Mouse (Mus musculus): ENCODE data around the gene Atp10b.

Atp10b gene

DNA sequence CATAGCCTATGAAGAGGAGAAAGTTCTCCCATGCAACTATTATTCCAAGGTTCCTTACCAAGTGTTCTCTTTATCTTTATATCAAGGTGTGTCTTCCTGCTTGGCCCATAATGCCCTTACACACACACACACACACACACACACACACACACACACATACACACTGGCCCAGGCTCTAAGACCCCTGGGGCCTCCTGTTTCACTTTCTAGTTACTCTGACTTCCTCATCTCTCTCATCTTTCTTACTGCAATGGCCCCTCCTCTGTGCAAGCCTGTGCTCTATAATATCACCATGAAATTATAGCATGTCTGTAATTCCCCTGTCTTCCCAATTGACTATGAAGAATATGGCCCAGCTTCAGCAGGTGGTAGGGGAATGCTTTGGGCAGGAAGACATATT is 49.7 kb downstream of the Atp10b start:
- intact Hi-C loops (cut with DNase I), result no loop called here

DNA sequence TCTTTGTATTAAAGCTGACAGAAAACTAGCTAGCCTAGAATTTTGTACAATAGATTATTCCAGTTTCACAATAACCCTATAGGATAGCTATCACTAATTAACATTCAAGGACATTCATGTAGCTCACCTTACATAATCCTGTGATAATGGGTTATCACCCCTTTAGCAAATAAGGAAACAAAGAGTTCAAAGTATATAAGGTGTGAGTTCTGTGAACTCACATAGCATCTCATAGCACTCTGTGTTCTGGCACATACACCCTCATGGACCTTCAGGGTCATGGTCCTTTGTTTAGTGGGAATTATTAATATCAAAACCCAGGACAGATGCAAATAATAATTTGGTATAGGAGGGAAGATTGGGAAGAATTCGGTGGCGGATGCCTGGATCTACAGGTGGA is 50.4 kb downstream of the Atp10b start:
- intact Hi-C loops (cut with DNase I), result no loop called here

DNA sequence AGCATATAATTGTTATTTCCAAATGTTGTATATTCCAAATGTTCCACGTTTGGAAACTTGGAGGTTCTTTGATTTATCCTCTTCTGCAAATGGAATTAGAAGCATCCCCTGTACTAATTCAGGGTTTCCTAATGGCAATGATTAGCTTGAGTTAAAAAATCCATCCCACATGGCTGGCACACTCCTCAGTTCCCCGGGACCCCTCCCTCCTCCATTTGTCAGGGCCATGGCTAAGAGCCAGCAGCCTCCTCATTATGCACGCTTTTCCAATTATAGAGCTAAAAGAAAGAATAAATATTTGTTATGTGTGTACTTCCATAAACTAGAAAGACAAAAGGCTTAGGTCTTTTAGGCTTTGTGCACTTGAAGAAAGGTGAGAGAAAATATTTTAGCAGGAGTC is 53.9 kb downstream of the Atp10b start:
- intact Hi-C loops (cut with DNase I), result no loop called here

DNA sequence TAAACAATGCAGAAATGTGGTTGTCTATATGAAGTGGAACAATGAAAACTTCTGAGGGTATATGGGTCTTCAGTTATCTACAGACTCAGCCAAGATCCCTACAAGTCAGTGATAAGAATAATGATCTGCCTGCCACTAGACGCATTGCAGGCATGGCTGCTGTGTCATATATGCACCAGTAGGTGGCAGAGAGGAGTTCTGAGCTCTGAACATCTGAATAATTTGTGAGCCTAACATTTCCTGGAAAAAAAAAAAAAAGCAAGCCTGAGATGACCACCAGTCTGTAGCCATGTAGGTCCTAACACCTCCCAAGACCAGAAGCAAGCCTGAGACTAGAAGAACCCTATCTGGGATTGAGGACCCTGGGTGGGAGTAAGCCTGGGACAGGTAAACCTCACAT is 63.5 kb downstream of the Atp10b start:
- intact Hi-C loops (cut with DNase I), result no loop called here

DNA sequence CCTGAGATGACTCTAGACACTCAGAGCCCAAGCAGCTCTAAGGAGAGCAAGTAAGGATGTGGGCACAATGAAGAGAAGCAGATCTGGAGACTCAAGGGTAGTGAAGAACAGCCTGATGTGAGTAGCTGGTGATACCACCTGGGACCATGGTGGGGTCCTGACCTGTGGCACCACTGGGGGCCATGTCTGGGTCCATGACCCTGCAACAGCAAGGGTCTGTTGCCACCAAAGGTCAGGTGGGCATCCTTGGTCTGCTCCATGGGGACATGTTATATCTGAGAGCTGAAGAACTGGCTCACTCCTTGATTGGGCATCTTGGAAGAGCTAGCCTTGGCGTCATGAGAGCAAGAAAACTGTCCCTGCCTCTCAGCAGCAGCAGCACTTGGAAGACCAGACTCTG is 64.1 kb downstream of the Atp10b start:
- intact Hi-C loops (cut with DNase I), result no loop called here

DNA sequence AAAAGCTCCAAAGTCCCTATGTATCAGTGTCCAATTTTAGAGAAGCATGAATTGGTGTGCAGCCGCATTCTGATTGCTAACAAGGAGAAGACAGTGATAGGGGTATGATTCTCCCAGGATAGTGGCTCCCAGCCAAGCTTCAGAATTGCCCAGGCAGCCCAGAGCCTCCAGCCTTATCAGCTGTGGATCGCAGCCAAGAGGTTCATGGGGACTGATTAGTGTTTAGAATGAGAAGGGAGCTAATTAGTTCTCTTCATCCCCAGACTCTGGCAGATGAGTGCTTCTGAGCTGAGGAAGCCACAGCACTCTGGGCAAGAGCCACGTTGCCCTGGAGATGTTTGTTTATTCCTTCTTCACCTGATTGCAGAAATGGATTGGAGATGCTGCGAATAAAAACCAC is 67.3 kb downstream of the Atp10b start:
- intact Hi-C loops (cut with DNase I), result no loop called here

DNA sequence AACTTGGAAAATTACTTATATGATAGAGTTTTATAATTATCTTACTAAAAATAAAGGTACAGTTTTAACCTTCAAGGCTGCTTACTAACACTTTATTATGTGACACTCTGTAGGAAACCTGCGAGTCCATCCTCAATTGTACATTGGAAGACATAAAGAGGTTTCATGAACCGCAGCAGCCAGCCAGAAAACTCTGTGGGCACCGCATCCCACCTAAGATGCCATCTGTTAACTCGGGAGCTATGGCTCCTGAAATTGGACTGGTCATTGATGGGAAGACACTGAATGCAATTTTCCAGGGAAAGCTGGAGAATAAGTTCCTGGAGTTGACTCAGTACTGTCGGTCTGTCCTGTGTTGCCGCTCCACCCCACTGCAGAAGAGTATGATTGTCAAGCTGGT is 80.6 kb downstream of the Atp10b start:
- intact Hi-C loops (cut with DNase I), result no loop called here

DNA sequence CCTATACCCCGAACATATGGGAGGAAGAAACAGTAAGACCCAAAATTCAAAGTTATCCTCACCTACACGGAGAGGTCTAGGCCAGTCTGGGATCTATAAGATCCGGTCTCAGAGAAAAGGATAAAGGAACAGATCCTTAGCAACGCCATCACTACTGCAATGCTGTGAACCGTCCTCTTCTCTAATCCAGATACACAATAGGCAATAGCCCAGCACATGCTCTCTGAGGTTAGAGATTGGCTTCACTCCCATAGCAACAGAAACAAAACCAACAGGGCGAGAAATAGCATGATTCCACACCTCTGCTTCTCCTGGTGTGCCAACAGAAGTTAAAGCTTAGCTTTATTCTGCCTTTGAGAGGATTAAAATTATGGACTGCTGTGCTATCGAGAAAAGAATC is 82.4 kb downstream of the Atp10b start:
- intact Hi-C loops (cut with DNase I), result no loop called here

DNA sequence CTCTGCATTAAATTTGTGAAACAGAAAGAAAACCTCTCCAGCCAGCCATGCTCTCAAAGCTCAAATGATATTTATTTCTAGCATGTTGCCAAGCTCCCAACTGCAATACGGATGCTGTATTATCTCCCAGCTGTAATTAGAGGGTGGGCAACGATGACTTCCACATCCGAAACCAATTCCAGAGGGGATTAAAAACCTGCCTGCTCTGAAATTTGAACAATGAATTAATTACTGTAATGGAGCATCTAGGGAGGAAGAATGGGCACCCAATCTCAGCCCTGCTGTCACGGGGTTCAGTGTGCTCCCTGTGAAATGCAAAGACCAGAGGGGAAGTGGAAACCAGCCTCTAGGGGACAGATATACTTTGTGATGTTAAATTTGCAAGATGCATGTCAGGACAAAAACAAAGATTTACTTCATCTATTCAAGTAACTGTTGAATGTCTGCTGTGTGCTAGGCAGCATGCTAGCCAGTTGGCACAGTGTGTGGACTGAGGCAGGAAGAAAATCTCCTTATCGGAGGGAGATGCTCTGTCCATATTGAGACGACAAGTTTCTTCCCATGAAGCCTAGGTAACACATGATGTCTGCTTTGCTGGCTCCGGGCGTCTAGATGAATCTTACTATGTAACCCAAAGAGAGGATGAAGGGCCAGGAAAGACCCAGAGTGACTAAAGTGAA is 86.8 kb downstream of the Atp10b start:
- intact Hi-C loops (cut with DNase I), result no loop called here

DNA sequence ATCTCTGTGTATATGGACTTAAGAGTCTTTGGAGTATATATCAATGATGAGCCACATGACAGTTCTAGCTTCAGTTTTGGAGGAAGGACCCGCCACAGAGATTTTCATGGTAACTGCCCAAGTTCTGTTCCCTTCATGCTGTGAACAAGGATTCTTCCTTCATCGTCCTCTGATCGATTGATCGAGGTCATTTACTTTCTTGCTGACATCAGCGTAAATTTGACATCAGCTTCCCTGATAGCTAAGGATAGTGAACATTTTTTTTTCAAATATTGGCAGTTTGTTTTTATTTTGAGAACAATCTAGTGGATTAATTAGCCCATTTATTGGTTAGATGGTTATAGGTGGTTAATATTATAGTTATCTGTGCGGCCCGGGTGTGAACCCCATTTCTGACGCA is 90.1 kb downstream of the Atp10b start:
- intact Hi-C loops (cut with DNase I), result no loop called here

DNA sequence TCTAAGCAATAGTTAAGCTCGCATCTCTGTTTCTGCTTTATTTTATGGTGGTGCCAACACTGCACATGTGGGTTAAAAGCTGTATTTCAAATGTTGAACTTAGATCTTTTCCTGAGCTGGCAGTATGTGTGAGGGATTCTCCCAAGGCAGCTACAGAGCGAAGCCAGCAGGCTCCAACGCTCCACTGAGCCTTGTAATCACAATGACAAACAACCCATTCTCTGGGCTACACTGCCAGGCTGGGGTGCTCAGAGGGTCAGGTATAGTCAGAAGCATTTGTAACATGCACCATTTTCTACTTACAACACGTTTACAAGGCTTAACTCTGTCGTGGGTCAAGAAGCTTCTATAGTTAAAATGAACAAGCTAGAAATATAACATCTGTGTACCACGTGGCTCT is 103.4 kb downstream of the Atp10b start:
- intact Hi-C loops (cut with DNase I), result no loop called here

DNA sequence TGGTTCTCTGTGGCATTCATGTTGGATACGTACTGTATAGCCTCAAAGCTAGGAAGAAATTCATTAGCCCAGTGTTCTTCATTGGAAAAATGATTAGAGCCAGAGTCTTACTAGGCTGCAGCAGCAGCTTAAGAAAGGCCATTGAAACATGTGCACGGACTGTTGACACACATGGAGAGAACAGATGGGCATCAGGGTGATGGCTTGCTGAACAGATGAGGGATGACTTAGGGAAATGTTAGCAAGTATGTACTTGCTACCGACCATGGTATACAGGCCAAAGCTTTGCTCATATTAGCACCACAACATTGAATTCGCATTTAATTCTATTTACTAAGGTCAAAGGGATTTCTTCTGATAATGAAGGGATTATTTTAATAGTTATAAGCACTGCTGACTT is 105.6 kb downstream of the Atp10b start:
- intact Hi-C loops (cut with DNase I), result no loop called here

DNA sequence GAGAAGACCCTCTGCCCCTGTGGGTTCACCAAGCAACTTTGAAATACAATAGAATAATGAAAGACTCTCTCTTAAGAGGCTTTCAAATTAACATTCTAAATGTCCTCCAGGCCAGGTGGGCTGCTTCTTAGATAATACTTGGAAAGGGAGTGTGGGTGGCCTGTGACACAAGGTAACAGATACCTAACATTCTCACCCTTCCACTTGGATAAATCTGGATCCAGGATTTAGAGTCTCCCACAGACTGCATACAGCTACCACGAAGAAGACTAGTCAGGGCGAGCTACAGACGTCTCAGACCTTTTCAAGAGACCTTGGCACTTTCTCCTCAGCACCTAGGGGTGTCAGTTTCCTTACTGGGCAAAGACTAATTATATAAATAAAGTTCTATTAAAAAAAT is 107.6 kb downstream of the Atp10b start:
- intact Hi-C loops (cut with DNase I), result no loop called here

DNA sequence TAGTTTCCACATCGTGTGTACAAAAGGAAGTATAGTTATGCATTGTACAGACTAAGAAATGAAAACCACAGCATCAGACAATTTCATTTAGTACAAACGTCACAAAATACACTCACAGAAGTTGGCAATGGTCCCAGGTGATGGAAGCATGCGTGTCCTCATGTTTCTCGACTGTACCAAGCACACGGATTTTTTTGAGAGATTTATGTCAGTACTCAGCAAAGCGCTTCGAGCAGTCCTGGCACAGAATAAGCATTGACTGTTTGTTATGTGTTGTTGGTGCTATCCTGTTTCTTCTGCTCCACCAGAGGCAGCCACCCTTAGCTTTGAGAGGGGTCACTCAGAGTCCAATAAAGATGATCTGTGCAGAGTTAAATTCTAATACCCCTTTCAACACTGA is 108.1 kb downstream of the Atp10b start:
- intact Hi-C loops (cut with DNase I), result no loop called here

DNA sequence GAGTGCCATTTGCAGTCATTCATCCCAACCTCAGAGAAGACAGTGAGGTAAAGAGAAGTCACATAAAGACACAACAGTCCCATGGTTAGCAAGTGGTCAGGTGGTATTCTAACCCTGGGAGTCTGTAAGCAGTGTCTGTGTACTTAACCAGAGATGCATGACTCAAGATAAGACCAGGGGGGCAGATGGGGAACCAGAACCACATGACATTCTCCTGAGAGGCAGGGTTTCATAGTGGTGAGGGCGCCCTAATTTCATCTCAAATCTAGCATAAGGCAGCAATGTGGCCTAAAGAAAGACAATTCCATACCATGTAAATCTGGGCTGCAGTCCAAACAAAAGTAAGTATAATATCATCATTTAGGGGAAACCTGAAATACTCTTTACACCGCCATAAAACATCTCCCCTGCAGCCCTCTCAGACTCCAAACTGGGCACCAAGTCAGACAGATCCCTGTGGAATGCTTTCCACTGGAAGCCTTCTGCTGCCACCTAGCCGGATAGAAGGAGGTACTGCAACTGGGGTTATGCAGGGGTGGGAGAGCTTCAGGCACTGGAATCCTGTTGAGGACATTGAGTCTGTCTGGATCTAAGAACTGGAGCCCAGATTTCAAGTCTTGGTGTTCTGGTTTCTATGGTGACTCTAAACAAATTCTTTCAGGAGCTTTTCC is 114.0 kb downstream of the Atp10b start:
- intact Hi-C loops (cut with DNase I), result loop anchor here (1.0 kb wide), 1 partner anchor 264 kb away; no protein-coding TSS in a partner anchor

DNA sequence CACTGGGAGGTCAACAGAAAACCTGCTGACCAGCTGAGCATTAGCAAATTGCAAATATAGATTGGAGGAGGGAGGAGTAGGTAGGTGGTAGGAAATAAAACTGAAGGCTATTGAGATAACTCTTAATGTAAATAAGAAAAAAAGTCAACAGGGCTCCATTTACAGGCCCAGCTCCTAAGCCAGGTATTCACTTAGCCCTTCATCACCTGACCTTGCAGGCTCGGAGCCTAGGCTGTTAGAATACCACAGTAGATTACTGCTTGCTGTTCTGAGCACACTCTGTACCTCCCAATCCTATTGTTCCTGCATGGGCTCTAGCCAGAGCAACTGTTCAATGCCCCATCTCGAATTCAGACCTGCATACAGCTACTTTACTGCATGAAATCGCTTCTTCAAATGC is 117.8 kb downstream of the Atp10b start:
- intact Hi-C loops (cut with DNase I), result no loop called here

DNA sequence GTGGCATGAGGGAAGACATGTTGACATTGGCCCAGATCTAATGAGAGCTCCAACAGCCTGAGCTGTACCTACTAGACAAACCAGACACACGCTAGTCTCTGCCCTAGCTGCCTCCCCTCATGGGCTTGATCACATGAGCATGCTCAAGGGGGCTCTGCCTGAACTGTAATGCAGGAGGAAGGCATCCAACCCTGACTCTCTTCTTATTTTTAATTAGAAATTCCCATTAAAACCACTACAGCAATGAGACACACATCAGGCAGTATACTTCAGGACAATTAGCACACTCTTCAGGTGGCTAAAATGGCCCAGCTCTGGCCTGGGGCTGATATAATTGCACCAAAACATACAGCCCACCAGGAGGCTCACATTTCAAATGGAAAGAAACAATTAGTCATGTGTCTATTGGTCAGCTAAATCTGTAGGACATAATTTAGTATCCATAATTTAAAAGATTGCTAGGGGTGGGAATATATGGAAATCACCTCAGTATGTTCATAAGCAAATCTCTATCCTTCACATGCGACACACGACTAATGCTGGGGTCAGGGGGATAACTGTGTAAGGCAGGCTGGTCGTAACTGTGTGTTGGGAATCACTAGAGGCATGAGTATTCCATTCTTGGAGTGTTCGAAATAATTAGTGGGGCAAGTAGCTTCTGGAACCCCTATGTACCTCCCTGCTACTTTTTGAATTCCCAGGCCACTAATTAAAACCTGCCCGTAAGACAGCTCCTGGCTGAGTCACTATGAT is 120.0 kb downstream of the Atp10b start:
- intact Hi-C loops (cut with DNase I), result no loop called here

DNA sequence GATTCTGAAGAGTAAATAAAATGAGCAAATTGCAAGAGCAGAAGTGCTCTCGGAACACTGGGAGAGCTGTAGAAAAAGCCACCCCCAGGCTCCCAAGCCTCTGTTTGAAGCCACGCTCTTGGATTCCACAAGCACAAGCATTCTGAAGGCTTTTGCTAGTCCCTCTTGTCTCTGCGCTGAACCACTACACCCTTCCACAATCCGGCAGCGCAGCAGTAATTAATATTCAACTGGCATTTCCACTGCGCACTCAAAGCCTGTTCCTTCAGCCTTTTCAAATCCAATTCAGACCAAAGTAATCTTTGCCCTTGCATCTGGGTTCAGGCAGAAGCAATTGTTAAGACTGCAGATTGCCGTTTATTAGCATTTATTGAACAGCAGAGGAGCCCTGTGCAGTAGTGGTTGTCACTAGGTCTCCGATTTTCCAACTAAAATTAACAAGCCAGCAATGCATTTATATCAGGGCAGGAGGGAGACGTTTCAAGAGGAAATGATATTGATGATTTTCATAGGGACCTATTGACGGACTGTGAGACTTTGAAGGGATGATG is 120.7 kb downstream of the Atp10b start:
- intact Hi-C loops (cut with DNase I), result no loop called here

DNA sequence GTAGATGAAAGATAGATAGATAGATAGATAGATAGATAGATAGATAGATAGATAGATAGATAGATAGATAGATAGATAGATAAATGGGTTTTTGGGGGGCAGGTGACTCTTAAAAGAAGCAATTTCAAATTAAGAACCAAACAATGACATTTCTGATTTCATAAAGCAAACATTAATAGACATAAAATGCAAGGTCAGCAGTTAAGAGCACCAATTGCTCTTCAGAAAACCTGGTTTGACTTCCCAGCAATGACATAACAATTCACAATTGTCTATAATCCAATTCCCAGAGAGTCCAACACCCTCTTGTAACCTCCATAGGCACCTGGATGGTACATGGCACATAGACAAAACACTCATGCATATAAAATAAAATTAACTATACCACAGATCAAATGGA is 124.2 kb downstream of the Atp10b start:
- intact Hi-C loops (cut with DNase I), result no loop called here

DNA sequence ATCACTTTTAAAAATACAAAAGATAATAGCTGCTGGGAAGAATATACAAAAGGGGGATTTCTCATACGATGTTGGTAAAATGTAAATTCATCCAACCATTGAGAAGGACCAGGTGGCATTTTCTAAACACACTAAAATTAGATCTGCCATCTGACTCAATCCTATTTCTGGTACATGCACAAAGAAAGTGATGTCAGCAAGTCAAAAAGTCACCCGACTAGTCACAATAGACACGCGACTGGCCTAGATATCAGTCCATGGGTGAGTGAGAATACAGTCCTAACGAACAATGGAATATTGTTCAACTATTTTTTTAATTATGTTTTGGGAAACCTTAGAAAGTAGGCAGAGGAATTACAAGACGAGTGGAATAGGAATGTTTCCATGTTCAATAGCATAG is 147.9 kb downstream of the Atp10b start:
- intact Hi-C loops (cut with DNase I), result no loop called here

DNA sequence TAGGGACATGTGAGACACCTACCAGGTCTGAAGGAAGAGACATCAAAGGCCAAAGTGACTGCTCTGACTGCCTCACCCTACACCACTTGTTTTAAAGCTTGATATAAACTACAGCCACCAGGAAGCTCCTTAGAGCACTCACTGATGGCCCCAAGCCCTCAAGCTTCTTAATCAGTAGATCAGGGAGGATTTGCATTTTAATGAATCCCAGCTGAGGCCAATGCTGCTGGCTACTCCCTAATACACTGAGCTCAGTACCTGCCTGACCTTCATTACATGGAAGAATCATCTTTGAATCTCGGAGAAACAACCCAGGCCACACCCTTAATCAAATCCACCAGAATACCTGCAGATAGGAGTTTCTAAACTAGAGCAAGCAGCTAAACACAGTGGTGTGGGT is 161.3 kb downstream of the Atp10b start:
- intact Hi-C loops (cut with DNase I), result no loop called here
